Mouse (Mus musculus) ovary, postnatal 10 days (tissue): ENCODE measurements around the gene Ddx47.

Experiments used
- DNase-seq: peaks from one replicate; pipeline ENCODE4 v3.0.0; 2022; ENCODE audit warnings: low spot score

Ddx47 gene

DNA sequence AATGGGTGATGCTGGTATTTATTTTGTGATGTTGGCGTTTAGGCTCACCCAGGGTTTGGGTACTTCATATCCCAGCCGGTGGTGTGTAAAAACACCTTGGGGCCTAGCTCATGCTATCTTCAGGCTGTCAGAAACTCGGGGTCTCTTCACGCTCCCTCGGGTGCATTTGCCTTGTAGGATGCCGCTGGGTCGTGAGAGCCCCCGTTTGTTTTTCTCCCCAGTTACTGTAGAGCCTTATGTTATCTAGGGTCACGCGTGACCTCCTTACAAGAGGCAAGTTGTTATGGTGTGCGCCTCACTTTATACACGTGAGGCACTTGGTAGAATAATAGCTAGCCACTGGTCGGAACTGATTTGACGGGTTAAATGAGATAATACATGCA lies 313 bp downstream of the Ddx47 start:
- DNase-seq = no peak

DNA sequence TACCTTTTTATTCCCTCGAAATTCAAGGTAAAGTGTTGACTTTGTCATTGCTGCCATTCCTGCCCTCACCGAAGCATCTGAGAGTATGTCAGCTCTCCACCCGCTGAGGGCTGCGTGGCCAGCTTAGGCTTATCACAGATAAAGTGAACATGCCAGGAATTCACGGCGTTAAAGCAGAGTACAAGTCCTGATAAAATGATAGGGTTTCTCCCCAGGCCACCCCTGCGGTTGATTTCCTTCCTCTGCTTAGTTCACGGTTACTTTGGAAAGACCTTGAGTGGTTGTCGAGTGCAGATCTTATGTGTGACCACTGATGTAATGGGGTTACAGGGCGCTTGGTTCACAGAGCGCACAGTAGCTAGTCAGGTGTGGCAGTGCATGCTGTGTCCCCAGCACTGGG lies 5.8 kb downstream of the Ddx47 start:
- DNase-seq = no peak

DNA sequence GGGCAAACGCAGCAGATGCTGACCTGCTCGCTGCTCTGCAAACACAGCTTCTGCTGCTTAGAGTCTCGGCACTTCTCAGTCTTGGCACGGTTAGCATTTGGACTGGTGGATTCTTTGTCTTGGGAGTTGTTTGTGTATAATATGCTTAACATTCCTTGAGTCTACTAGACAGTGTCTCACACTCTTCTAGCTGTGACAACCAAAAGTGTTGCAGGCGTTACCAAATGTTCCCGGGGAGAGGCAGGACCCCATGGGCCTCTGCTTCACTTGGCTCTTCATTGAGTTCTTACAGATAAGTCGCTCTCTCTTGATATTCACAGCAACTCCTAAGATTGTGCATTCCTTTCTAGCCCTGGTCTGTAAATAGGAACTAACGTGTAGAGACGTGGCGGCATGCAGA lies 8.2 kb downstream of the Ddx47 start:
- no peak for DNase-seq

DNA sequence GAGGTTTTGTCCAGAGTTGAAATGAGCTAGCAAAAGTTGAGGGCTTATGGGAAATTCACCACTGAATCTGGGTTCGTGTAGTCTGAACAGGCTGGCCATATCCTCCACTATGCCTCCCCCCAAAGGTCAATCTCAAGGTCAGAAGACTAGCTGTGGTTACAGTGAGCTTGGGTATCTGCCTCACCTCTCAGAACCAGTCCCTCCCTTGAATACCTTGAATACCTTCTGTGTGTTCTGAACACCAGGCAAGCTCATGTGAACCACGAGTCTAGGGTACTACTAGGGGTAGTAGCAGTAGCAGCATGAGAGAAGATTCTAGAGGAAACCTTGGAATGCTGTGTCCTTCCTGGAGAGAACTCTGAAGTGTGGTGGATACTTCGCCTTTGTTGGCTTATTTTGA lies 10.2 kb downstream of the Ddx47 start:
- no peak for DNase-seq

DNA sequence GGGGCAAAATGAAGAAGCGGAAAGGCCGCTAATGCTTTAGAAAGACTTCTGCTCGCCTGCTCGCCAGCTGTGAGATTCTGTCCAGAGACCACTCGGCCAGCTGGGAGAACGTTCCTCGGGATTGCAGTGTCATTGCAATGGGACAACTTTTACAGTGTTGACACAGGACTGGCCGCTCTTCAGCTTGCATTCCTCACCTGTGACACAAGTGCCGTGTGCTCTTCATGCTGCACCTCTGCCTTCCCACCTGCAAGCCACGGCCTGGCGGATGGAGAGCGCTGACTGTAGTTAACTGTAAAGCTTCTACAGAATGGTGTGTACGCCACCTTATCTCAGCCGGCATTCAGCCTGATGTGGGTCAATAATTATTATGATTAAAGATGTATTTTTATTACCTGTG lies 12.0 kb downstream of the Ddx47 start:
- no peak for DNase-seq

DNA sequence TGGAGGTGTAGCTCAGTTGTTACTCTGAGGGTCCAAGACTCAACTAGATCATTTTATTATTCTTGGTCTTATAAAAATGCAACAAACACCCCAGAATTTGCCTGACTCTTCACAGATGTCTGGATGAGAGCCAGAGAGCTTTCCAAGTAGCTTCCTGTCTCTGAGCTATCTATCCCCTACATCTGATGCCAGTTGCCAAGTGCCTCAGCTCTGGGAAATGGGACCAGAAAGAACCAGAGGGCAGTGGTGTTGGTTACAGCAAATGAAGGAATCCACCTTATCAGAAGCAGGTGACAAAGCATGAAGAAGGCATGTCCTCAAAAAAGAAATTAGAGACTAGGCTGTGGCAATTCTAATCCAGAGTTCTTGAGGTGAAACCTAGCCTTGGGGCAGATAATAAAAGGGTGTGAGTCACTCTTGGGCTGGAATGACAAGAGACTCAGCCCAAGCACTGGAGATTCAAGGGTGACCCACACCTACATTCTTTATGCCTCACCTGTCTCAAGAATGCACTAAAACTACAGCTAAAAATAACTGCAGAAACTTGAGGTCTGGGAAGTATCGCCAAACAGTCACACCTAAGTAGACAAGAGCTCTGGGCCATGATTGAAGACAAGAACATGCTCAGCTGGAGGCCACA lies 13.5 kb downstream of the Ddx47 start:
- DNase-seq = no peak

DNA sequence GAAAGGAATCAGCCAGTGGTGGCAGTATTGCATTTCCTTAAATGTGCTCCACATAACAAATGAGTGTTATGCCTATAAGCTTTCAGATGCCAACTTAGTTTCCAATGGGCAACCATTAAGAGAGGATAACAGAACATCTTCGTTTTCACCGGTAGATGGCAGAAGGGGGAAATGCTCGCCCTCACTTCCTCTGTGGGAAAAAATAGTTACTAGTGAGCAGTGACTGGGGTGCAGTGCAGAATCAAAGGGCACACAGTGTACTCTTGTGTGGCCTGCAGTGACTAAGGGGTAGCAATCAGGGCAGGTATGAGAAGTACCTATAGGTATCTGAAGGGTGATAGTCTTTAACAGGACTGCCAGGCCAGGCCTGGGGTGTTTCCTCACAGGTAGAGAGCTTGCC lies 14.8 kb downstream of the Ddx47 start:
- no peak for DNase-seq

DNA sequence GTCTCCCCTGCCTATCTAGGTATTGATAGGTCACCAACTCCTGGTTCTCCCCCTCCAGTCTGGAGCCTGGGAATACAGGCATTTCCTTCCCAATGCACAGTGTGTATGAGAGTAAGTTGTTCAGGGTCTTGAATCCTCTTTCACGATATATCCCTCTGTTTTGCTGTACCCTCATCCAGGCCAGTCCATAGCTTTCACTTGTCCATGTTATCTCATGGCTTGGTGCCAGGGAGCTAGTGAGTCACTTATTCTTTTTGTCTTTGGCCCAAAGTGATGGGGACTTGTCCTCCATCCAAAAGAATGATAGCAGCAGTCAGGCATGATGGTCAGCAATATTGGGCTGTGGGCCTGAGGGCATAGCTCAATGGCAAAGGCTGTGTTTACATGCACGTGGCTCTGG lies 15.3 kb downstream of the Ddx47 start:
- DNase-seq = no peak

DNA sequence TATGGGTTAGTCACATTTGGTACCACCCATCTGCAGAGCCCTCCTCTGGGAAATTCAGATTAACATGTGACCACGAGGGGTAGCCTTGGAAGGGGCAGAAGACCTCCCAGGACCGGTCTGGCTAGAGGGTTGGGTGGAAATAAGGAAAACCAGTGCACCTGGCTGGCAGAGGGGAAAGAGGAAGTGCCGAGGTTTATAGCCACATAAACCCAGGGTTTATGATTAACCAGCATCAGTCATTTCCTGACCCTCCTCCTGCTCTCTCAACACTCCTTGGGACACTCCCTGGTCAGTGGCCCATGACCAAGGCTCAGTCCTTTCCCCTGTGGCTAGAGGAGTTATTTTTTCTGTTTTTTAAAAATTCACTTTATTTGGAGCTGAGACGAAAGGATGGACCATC lies 17.8 kb downstream of the Ddx47 start:
- no peak for DNase-seq

DNA sequence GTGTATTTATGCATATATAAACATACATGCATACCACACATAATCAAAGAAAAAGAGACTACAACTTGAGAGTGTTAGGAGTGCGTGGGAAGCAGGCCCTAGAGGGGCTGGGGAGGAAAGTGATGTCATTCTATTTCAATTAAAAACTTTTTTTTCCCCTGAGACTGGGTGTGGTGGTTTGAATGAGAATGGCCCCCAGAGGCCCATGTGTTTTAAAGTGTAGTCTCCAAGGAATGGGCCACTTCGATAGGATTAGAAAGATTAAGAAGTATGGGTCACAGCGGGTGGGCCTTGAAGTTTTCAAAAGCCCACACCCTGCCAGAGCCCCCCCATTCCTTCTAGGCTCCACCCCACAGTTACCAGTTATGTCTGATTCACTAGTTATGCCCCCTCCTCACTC lies 27.3 kb downstream of the Ddx47 start:
- DNase-seq = no peak

DNA sequence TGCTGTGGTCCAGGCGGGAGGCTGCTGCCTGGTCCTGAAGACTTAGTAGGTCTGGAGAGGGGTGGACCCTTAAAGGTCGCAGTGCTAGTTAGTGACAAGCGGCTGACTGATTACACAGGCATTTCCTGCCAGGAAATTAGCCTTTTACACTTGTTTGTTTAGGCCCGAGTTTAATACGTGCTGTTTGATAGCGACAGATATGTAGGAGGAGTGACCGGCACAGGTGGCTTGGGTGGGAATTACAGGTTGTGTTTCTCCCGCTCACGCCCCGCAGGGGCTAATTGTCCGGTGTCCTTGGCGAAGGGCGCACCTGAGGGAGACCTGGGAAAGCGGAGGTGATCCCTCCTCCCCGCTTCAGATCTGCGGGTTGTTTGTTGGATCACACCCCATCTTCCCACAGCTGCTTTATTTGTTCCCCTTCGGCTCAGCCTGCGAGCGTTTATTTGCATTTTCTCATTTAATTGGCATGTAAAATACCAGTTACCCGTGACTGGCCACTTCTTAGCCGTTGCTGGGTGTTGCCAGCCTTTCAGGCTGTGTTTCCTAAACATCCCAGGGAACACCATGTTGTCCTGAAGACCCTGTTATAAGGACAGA lies 29.0 kb downstream of the Ddx47 start:
- DNase-seq = no peak

DNA sequence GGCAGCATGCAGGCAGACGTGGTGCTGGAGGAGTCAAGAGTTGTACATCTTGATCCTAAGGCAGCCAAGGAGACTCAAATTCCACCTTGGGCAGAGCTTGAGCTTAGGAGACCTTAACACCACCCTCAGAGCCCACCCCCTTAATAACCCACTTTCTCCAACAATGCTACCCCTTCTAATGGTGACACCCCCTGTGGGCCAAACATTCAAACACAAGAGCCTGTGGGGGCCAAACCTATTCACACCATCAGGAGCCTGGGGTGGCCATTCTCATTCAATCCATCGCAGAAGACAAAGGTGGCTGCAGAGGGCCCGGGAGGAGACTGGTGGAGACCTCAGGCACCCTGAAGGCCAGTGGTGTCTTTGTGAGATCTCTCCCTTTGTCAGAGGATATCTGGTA lies 30.5 kb downstream of the Ddx47 start:
- no peak for DNase-seq

DNA sequence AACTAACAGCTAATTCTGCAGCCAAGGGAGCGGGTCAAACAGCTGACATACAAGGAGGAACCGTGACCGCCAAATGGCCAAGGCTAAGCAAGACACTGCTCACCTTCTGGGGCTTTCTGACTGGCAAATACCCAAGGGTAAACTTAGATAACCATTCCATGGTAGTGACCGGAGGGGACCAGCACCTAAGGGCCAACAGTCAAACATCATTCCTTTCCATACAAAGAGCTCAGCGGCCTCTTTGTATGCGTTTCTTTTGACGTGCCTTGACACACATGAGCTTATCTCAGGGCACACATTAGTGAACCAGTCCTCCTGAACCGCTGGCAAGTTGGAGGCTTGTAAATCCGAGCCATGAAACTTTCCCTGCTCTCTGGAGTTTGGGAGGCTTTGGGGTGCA lies 35.9 kb downstream of the Ddx47 start:
- DNase-seq = no peak

DNA sequence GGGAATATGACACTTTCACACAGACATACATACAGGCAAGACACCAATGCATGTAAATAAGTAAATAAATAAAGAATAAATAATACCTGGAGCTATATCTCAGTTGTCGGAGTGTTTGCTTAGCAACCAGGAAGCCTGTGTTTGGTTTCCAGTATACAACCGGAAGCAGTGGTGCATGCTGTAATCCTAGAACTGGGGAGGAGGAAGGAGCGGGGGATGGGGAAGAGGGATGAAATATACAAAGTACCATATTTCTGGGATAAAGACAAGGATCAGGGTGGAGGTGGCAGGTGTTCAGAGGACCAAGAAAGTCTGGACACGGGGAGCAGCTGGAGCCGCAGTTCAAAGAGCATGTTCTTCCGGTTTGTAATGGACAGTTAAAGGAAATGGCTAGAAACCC lies 37.1 kb downstream of the Ddx47 start:
- DNase-seq = no peak

DNA sequence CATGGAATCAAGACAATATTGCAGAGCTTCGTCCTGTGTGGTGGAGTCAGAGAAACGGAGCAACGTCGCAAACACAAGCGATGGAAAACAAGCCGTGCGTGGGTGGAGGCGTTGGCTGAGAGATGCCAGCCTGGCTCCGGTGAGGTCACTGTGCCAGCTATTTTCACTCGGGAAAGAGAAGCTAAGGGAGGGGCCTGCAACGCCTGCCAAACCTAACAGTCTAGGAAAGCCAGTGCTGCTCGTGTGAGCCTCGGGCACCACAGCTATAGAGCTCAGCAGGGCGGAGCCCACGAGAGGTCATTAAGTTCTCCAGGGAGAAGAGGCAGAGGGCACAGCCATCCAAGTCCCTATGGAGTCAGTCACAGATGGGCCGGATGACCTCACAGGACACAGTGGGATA lies 37.5 kb downstream of the Ddx47 start:
- DNase-seq = no peak

DNA sequence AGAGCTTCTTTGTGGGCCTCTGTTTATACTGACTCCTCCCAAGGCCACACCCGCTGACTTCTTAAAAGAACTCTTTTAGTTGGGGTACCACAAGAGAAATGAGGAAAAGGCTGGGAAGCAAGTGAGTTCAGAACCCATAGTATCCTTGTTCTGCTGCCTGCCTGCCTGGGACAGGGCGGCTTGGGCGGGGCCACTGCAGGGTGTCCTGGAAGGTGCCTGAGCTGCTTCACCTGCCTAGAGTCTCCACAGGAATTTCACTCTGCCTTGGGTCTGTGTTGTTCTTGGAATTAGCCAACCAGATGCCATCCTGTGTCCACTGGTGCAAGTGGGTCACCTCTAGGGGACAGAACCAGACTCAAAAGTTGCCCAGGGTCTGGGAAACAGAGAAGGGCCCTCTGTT lies 42.4 kb downstream of the Ddx47 start:
- no peak for DNase-seq

DNA sequence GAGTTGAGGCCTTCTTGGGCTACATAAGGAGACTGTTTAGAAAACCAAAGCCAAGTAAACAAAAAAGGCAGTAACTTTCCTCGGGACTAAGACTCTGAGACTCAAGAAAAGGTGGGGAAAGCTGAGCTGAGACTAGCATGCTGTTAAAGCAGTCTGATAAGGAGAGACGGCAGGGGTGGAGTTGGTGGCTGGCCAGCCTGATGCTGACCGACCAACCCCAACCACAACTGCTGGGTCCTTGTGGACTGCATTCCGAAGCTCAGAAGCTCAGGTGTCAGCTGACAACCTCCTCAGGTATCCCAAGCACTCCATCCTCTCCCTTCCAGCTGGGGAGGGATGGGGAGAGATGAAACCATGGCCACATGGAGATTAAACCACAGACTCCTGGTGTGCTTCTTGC lies 44.5 kb downstream of the Ddx47 start:
- DNase-seq = no peak

DNA sequence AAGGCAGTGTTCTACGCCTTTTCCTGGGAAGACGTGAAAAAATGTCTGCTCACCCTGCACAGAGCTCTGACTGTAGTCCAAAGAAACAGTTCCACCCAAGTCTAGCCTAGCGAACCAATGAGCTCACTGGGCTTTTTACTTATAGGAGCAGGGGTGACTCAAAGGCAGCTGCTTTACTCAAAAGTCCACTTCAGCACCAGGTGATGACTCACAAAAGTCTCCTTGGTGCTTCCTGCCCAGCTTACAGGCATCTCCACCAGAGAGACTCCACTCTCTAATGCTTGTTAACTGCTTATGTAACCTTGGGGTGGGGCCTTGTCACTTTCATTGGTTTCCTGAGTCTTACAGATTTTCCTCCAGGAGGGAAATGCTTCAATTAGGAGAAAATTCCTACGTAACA lies 49.3 kb downstream of the Ddx47 start:
- no peak for DNase-seq

DNA sequence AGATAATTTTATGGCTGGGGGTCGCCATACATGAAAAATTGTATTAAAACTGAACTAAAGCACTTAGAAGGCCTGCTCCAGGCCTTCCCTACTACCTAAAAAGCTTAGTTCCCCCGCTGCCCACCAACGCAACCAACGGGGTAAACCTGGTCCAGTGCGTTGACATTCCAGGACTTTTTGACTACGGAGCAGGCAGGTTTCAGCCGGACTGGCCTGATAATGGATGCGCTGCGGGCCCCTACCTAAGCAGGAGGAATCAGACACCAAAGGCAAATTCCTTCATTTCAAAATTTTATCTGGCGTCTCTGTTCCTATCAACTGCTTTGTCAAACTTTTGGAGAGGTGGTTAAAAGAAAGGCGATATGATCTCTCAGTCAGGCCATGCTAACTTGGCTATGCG lies 53.2 kb downstream of the Ddx47 start:
- no peak for DNase-seq

DNA sequence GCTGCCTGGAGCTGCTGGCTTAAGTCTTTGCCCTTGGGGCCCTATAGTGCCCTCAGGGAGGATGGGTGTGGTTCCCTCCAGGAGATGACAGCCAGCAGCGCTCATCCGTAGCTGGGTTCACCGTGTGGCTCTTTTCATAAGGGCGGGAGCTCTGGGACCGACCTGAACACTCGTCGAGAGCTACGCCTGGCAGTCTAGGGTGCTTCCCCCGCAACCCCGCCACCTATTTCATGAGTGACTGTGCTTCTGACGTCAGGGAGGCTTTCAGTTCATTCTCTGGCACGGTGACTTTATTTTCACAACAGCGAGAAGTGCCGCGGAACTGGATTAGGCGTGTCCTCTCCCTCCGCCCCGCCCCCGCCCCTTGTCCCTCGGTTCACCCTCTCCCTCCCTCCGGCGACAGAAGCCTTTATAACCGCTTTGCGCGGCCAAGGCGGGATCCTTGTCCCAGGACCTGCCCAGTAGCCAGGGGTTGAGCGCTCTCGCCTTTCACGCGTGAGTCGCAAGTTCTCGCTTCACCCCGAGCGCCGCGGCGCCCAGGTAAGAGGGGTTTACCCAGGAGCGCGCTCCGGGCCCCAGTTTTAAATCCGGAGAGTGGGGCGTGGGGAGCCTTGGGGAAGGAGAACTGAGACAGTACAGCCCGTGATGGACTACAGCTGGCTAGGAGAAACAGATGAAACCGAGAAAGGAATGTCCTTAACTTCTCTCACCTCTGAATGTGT lies 54.0 kb downstream of the Ddx47 start, which contains the start of gene Gprc5a:
TSS of gene Gprc5a (plus strand) at position 416 of the 722 bp plus-strand sequence.
- DNase-seq = no peak

DNA sequence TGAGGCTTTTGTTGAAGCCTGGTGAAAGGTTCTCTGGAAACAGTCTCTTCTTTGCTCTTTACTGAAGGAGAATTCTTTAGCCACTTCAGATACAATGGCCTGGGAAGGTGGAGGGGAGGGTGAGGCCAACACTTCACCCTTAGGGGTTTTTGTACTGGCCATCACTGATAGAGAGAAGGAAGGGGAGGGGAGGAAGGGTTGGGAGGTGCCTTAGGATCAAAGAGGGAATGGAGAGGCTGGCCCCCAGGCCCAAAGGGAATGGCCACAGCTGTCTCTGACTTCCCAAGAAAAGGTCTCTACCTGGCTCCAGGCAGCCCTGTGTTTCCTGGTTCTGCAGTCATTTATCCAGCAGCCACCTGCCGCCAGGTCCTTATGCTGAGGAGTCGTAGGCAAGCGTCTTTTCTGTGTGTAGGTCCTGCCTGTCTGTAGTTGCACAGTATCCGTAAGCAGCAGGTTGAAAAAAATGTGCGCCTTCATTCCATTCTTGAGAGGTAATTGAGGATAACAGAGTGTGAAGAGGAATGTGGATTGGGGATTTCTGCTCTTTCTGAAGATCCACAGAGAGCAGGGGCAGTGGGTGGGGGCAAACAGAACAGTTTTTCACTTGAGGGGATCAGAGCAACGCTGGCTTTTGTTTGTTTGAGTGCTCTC lies 55.5 kb downstream of the Ddx47 start:
- DNase-seq = no peak

DNA sequence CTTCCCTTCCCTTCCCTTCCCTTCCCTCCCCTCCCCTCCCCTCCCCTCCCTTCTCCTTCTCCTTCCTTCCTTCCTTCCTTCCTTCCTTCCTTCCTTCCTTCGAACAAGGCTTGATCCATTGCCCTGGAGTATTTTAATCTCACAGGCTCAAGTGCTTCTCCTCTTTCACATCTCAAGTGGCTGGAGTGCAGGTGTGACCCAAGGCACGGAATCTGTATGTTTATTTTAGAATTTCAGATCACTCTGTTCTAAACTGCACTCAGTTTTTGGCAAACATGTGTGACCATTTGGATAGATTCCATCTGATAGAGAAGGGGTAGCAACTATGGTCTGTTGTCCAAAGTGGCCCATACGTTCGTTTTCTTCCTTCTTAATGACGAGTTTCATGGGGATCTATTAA lies 56.8 kb downstream of the Ddx47 start:
- DNase-seq = no peak

DNA sequence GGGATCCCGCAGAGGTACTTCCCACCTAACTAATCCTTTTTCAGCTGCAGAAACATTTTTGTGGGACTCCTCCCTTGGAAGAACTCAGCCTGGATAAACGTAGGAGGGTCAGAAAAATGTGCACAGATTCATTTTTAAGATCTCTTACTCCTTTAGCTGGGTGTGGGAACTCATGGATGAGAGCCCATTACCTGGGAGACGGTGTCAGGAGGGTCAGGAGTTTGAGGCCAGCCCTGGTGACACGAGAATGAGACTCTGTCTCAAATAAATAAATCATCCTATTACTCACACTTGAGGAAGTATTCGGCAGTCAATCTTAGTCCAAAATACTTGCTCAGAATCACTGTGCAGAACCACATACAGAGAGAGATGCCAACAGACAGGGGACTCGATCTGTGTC lies 58.4 kb downstream of the Ddx47 start:
- DNase-seq = no peak
